Mouse (Mus musculus): Measurements from ENCODE around the gene Usp19.

- TF ChIP-seq CTCF (IDR thresholded peaks at IDR 0.05; ENCODE audit: low read depth, low read length): no peak
- no peak for TF ChIP-seq POLR2A (IDR thresholded peaks at IDR 0.05; ENCODE audit: borderline replicate concordance, low read depth, low read length)
These were observed 36.9 kb upstream of the Usp19 start for GRCm38 (mm10) chr9:108453458-108453857.
